Mouse (Mus musculus) brain, embryonic 14.5 days (tissue): ENCODE measurements around the gene Ypel5.

Source experiments
- CTCF ChIP-seq: fragments of 200-500 bp; IDR thresholded peaks from 2 replicates; pipeline ENCODE4 v1.5.1; 2012; ENCODE audit warnings: inconsistent platforms, mild to moderate bottlenecking, moderate library complexity, borderline replicate concordance; ENCODE audit not compliant: insufficient read depth, insufficient read length; ENCODE audit errors: extremely low read depth
- POLR2A ChIP-seq: fragments of 200-500 bp; IDR thresholded peaks from 2 replicates; pipeline ENCODE4 v1.6.1; 2012; ENCODE audit warnings: mild to moderate bottlenecking, inconsistent platforms, borderline replicate concordance; ENCODE audit not compliant: poor library complexity, insufficient read depth, insufficient read length, severe bottlenecking; ENCODE audit errors: extremely low read depth

GRCm38 (mm10) chr17:72796506-72796905 is 39.7 kb upstream of the Ypel5 start:
- TF ChIP-seq POLR2A (no peak), CTCF (peak; percentile 15; the same call in 1 of the 2 replicates)
